Mouse (Mus musculus) C2C12 (cell line): ENCODE measurements around the gene Spata13.

Source experiments
- CEBPB ChIP-seq: IDR thresholded peaks from one replicate; pipeline ENCODE4 v1.6.1; 2011; ENCODE audit warnings: low read depth, mild to moderate bottlenecking, control low read depth, moderate library complexity
- CTCF ChIP-seq: IDR thresholded peaks from one replicate; pipeline ENCODE4 v1.5.1; 2011; ENCODE audit not compliant: control insufficient read depth, insufficient read depth, insufficient read length
- MAX ChIP-seq: IDR thresholded peaks from one replicate; pipeline ENCODE4 v1.6.1; 2011; ENCODE audit warnings: mild to moderate bottlenecking, control low read depth
- MYOG ChIP-seq: IDR thresholded peaks from one replicate; pipeline ENCODE4 v1.6.1; 2011; ENCODE audit not compliant: control insufficient read depth, insufficient read length; ENCODE audit errors: extremely low read depth
- USF1 ChIP-seq: IDR thresholded peaks from one replicate; pipeline ENCODE4 v1.6.1; 2011; ENCODE audit warnings: low read depth, mild to moderate bottlenecking, control low read depth, moderate library complexity

GRCm38 (mm10) chr14:60733706-60734105, 99.9 kb downstream of the Spata13 start:
- TF ChIP-seq MAX (no peak), CTCF (no peak), USF1 (no peak), CEBPB (no peak), MYOG (no peak)
